Mouse (Mus musculus): ENCODE results near the gene Wdr53. TPM values are rescaled to one million over a fixed set of nuclear protein-coding genes. Genes with fewer than 3 reads are reported as not detected.
"Not testable (repeated sequence)": the region's sequence is repeated elsewhere in the genome, so short reads cannot be mapped to it uniquely, and the experiment has no call there.

The Wdr53 gene
- polyA plus RNA-seq, 1 experiment: 1.5 TPM

- Histone ChIP-seq H3K4me3 (ENCODE audit: low read depth, low read length) (no peak overlapping the region), H3K27ac (ENCODE audit: insufficient read depth, low read depth, low read length) (no peak overlapping the region), H3K4me1 (ENCODE audit: control insufficient read depth, insufficient read depth, insufficient read length, low read length) (no peaks in the 10 kb centered on the region; the same call in 1 of the 2 replicates), H3K36me3 (ENCODE audit: control insufficient read depth, insufficient read depth, low read length) (peaks cover 27% of the 10 kb centered on the region), H3K27me3 (ENCODE audit: control insufficient read depth, insufficient read depth, low read length) (no peaks in the 10 kb centered on the region)
- TF ChIP-seq CTCF (IDR thresholded peaks at IDR 0.05; ENCODE audit: extremely low read depth, insufficient read length, insufficient replicate concordance, low read depth, low read length): no peak
- TF ChIP-seq POLR2A (IDR thresholded peaks at IDR 0.05; ENCODE audit: low read depth, low read length): no peak
These were observed 35.6 kb downstream of the Wdr53 start for GRCm38 (mm10) chr16:32282608-32283007.

- H3K36me3 ChIP-seq (ENCODE audit: control insufficient read depth, insufficient read depth, low read length): peaks cover 38% of the 10 kb centered on the region
- H3K27me3 ChIP-seq (ENCODE audit: control insufficient read depth, insufficient read depth, low read length): no peaks in the 10 kb centered on the region
- TF ChIP-seq POLR2A (IDR thresholded peaks at IDR 0.05; ENCODE audit: low read depth, low read length) (no peak), CTCF (IDR thresholded peaks at IDR 0.05; ENCODE audit: extremely low read depth, insufficient read length, insufficient replicate concordance, low read depth, low read length) (no peak)
- H3K27ac ChIP-seq (ENCODE audit: insufficient read depth, low read depth, low read length): no peak overlapping the region
- 97% methylated on average over 4 of the region's 4 CpGs for WGBS
- no peaks in the 10 kb centered on the region for H3K4me1 ChIP-seq (ENCODE audit: control insufficient read depth, insufficient read depth, insufficient read length, low read length)
- H3K4me3 ChIP-seq (ENCODE audit: low read depth, low read length): no peak overlapping the region
These were observed 44.8 kb downstream of the Wdr53 start for GRCm38 (mm10) chr16:32291821-32292220.

GRCm38 (mm10) chr16:32299617-32300016 is 52.6 kb downstream of the Wdr53 start:
- H3K27ac ChIP-seq (ENCODE audit: insufficient read depth, low read depth, low read length); H3K4me1 ChIP-seq (ENCODE audit: control insufficient read depth, insufficient read depth, insufficient read length, low read length); H3K27me3 ChIP-seq (ENCODE audit: control insufficient read depth, insufficient read depth, low read length); H3K4me3 ChIP-seq (ENCODE audit: low read depth, low read length): not testable (repeated sequence)
- WGBS: 96% methylated on average over 4 of the region's 4 CpGs
- peaks cover 29% of the 10 kb centered on the region for H3K36me3 ChIP-seq (ENCODE audit: control insufficient read depth, insufficient read depth, low read length)

- Histone ChIP-seq H3K27me3 (ENCODE audit: control insufficient read depth, insufficient read depth, low read length) (no peaks in the 10 kb centered on the region), H3K4me1 (ENCODE audit: control insufficient read depth, insufficient read depth, insufficient read length, low read length) (no peaks in the 10 kb centered on the region), H3K4me3 (ENCODE audit: low read depth, low read length) (no peak overlapping the region), H3K36me3 (ENCODE audit: control insufficient read depth, insufficient read depth, low read length) (peaks cover 13% of the 10 kb centered on the region), H3K27ac (ENCODE audit: insufficient read depth, low read depth, low read length) (no peak overlapping the region)
- WGBS: 52% methylated on average over 1 of the region's 1 CpGs
- TF ChIP-seq POLR2A (IDR thresholded peaks at IDR 0.05; ENCODE audit: low read depth, low read length): no peak
- no peak for TF ChIP-seq CTCF (IDR thresholded peaks at IDR 0.05; ENCODE audit: extremely low read depth, insufficient read length, insufficient replicate concordance, low read depth, low read length)
These were observed 56.0 kb downstream of the Wdr53 start for GRCm38 (mm10) chr16:32303046-32303445.

GRCm38 (mm10) chr16:32303886-32304285 is 56.9 kb downstream of the Wdr53 start:
- no peak overlapping the region for H3K27ac ChIP-seq (ENCODE audit: insufficient read depth, low read depth, low read length)
- no peaks in the 10 kb centered on the region for H3K4me1 ChIP-seq (ENCODE audit: control insufficient read depth, insufficient read depth, insufficient read length, low read length)
- no peak for TF ChIP-seq POLR2A (IDR thresholded peaks at IDR 0.05; ENCODE audit: low read depth, low read length)
- TF ChIP-seq CTCF (IDR thresholded peaks at IDR 0.05; ENCODE audit: extremely low read depth, insufficient read length, insufficient replicate concordance, low read depth, low read length): no peak
- H3K27me3 ChIP-seq (ENCODE audit: control insufficient read depth, insufficient read depth, low read length): no peaks in the 10 kb centered on the region
- peaks cover 10% of the 10 kb centered on the region for H3K36me3 ChIP-seq (ENCODE audit: control insufficient read depth, insufficient read depth, low read length)
- 97% methylated on average over 7 of the region's 7 CpGs for WGBS
- no peak overlapping the region for H3K4me3 ChIP-seq (ENCODE audit: low read depth, low read length)

Other genes with a start within 250 kb of the Wdr53 start
- gene Senp5, start 243.9 kb upstream of the Wdr53 start, polyA plus RNA-seq (2012; rRNA removed): 1.1 and 2.0 TPM in 2 replicates
- gene Pak2, start 167.9 kb upstream of the Wdr53 start, polyA plus RNA-seq (2012; rRNA removed): 7.4 and 16.1 TPM in 2 replicates
- 14.6 and 32.5 TPM in 2 replicates for gene Pigx, start 147.5 kb upstream of the Wdr53 start, polyA plus RNA-seq (2012; rRNA removed)
- gene Cep19, start 147.4 kb upstream of the Wdr53 start, polyA plus RNA-seq (2012; rRNA removed): 5.6 and 10.2 TPM in 2 replicates
- 5.3 and 6.7 TPM in 2 replicates for gene Nrros, start 81.6 kb upstream of the Wdr53 start, polyA plus RNA-seq (2012; rRNA removed)
- not detected in 2 replicates for gene Bex6, start 67.4 kb upstream of the Wdr53 start, polyA plus RNA-seq (2012; rRNA removed)
- gene Fbxo45, start 69 bp upstream of the Wdr53 start, polyA plus RNA-seq (2012; rRNA removed): 1.5 and 2.4 TPM in 2 replicates
- not detected in 2 replicates for gene Smco1, start 24.2 kb downstream of the Wdr53 start, polyA plus RNA-seq (2012; rRNA removed)
- 3.6 and 5.5 TPM in 2 replicates for gene Rnf168, start 30.2 kb downstream of the Wdr53 start, polyA plus RNA-seq (2012; rRNA removed)
- gene Ubxn7, start 85.0 kb downstream of the Wdr53 start, polyA plus RNA-seq (2012; rRNA removed): 6.1 and 6.4 TPM in 2 replicates
- gene Tm4sf19, start 153.3 kb downstream of the Wdr53 start, polyA plus RNA-seq (2012; rRNA removed): 0.17 and 0.35 TPM in 2 replicates
- 1.3 and 1.4 TPM in 2 replicates for gene Tctex1d2, start 172.5 kb downstream of the Wdr53 start, polyA plus RNA-seq (2012; rRNA removed)
- 55.4 and 115 TPM in 2 replicates for gene Pcyt1a, start 183.7 kb downstream of the Wdr53 start, polyA plus RNA-seq (2012; rRNA removed)
- 102 and 424 TPM in 2 replicates for gene Slc51a, start 240.7 kb downstream of the Wdr53 start, polyA plus RNA-seq (2012; rRNA removed)
- 0.18 and 0.42 TPM in 2 replicates for gene Zdhhc19, start 249.0 kb downstream of the Wdr53 start, polyA plus RNA-seq (2012; rRNA removed)

Measured in small intestine, adult 2 months (tissue).